Comparison of ENCODE assay signal across 8 mouse cellular contexts in the genomic region with DNA sequence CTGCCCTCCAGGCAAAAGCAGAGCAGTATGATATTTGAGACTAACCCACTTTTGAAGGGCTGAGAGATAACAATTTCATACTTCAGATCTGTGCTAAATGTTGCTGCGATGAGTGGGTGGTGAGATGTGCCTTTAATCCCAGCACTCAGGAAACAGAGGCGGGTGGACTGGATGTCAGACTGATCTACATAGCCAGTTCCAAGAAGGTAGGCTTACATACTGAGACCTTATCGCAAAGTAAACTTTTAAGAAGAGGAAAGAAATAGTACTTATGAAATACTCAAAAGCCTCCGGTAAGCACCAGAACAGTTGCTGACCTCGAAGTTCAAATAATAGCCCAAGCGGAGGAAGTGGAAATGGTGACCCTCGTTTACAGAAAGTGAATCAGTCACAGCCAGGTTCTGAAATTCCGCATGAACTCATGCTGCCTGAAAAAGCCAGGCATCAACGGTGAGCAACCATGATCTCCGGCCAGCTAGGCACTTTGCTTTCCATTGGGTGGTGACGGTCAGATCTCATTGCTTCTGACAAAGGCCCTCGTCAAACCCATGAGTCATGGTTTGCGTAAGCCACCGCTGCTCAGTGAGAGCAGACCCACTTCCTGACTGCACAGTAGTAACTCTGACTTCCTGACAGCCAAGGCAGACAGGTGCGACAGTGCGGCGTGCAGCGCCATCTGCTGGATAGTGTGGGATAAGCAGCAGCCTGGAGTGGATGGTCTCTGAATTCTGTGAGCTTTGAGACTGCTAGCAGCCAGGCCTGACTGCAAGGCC. TPM values are rescaled to one million over a fixed set of nuclear protein-coding genes. Genes with fewer than 3 reads are reported as not detected.
A peak's percentile ranks its signal among the peaks of the same experiment; 100 is the strongest.
DNase-seq lines count a peak whose midpoint lies in the region; ATAC-seq and TF ChIP-seq lines count a peak whose summit lies in the region.

No protein-coding gene starts in this region.

- H3K4me3 ChIP-seq in ES-Bruce4 (ENCODE audit: low read depth, low read length), result no peak overlapping the region
- no peak overlapping the region for H3K4me3 ChIP-seq in forebrain, embryonic 14.5 days (ENCODE audit: low read depth, low read length)
- H3K4me3 ChIP-seq in lung, adult 2 months (replicated peaks; ENCODE audit: extremely low read depth, low read depth, low read length), result peak overlapping the region; percentile 65

- H3K27ac ChIP-seq in ES-Bruce4 (ENCODE audit: insufficient read depth, low read length), result no peak overlapping the region
- H3K27ac ChIP-seq in forebrain, embryonic 14.5 days (ENCODE audit: low read depth, low read length), result no peak overlapping the region

- no peak for TF ChIP-seq POLR2A in ES-Bruce4 (IDR thresholded peaks at IDR 0.05; ENCODE audit: insufficient read depth, low read length)
- no peak for TF ChIP-seq POLR2A in lung, adult 2 months (IDR thresholded peaks at IDR 0.05; ENCODE audit: borderline replicate concordance, extremely low read depth, low read depth, low read length)

- no peaks in the 10 kb centered on the region for H3K27me3 ChIP-seq in ES-Bruce4 (ENCODE audit: control insufficient read depth, insufficient read depth, low read length, poor library complexity, severe bottlenecking)
- H3K27me3 ChIP-seq in forebrain, embryonic 14.5 days (replicated peaks; ENCODE audit: control insufficient read depth, insufficient read depth, low read length), result no peaks in the 10 kb centered on the region

- H3K9ac ChIP-seq in ES-Bruce4 (ENCODE audit: low read depth, poor library complexity, severe bottlenecking), result no peak overlapping the region
- H3K9ac ChIP-seq in forebrain, embryonic 14.5 days (ENCODE audit: low read length), result peak overlapping the region; percentile 45; the same call in 1 of the 2 replicates

- peak; percentile 84 for DNase-seq in forebrain, embryonic 14.5 days (ENCODE audit: low spot score)
- DNase-seq in heart, postnatal 25 days (ENCODE audit: low spot score), result peak; percentile 78
- DNase-seq in layer of hippocampus, adult 18-20 months (ENCODE audit: low spot score in 2 of 2), result peak; percentile 89 to 97
- peak; percentile 91 for DNase-seq in lung, adult 2 months
- peak; percentile 86 for DNase-seq in thymus, adult 18-20 months

- TF ChIP-seq EP300 in ES-Bruce4 (IDR thresholded peaks at IDR 0.05; ENCODE audit: insufficient read depth, low read depth, low read length), result peak; percentile 85

- H3K4me1 ChIP-seq in ES-Bruce4 (ENCODE audit: control insufficient read depth, insufficient read depth, low read length), result peaks cover 3% of the 10 kb centered on the region
- no peaks in the 10 kb centered on the region for H3K4me1 ChIP-seq in forebrain, embryonic 14.5 days (ENCODE audit: control insufficient read depth, insufficient read depth, low read length)
- peaks cover 4% of the 10 kb centered on the region; the same call in 1 of the 2 replicates for H3K4me1 ChIP-seq in lung, adult 2 months (ENCODE audit: control insufficient read depth, insufficient read depth, low read length)

- peak overlapping the region; percentile 48 for H3K4me2 ChIP-seq in forebrain, embryonic 14.5 days (ENCODE audit: low read length)

- no peaks in the 10 kb centered on the region for H3K36me3 ChIP-seq in ES-Bruce4 (ENCODE audit: control insufficient read depth, insufficient read depth, low read length, poor library complexity, severe bottlenecking)
- no peaks in the 10 kb centered on the region for H3K36me3 ChIP-seq in forebrain, embryonic 14.5 days (ENCODE audit: control insufficient read depth, insufficient read depth, low read length)

- H3K9me3 ChIP-seq in ES-Bruce4 (replicated peaks; ENCODE audit: control insufficient read depth, insufficient read depth, low read length, poor library complexity, severe bottlenecking), result no peaks in the 10 kb centered on the region
- H3K9me3 ChIP-seq in forebrain, embryonic 14.5 days (replicated peaks; ENCODE audit: control insufficient read depth, low read length), result no peaks in the 10 kb centered on the region

- intact Hi-C loops in heart, postnatal 25 days (cut with DNase I), result loop anchor here (1.0 to 10.0 kb wide), 5 partner anchors 80 to 935 kb away; a partner anchor contains a TSS

- peak; percentile 100 for TF ChIP-seq CTCF in ES-Bruce4 (IDR thresholded peaks at IDR 0.05; ENCODE audit: low read depth, low read length)
- TF ChIP-seq CTCF in lung, adult 2 months (IDR thresholded peaks at IDR 0.05; ENCODE audit: insufficient read depth, low read length), result peak; percentile 99

- WGBS in forebrain, embryonic 14.5 days, result 38% methylated on average over 18 of the region's 18 CpGs
- WGBS in lung, adult 2 months, result 10% methylated on average over 18 of the region's 18 CpGs

- ATAC-seq in cerebellum, adult (ENCODE audit: insufficient number of reproducible peaks, low FRiP score, low TSS enrichment), result peak; percentile 94
- ATAC-seq in forebrain, embryonic 14.5 days, result peak; percentile 98
- ATAC-seq in neutrophil, adult 5-6 weeks (ENCODE audit: extremely low read depth, insufficient number of reproducible peaks, low FRiP score, poor library complexity, severe bottlenecking), result peak; percentile 89

RNA-seq across cellular contexts. Expression of a gene that starts 42.1 kb away (rescaled TPM):
- polyA plus RNA-seq in ES-Bruce4 (2011; ENCODE audit: insufficient read depth, insufficient read length, low read depth, missing spikeins), result 9.1 and 11.9 TPM in 2 replicates
- polyA plus RNA-seq in forebrain, embryonic 14.5 days (2014; fragmentation: Nextera tagmentation; extraction: Ambion mirVana), result 37.3 and 37.7 TPM in 2 replicates
- total RNA-seq in heart, postnatal 25 days (2021), result 10 to 100 TPM; 46.9 to 49.4 TPM
- total RNA-seq in layer of hippocampus, adult 18-20 months (2021), result 10 to 100 TPM; 42.9 to 43.3 TPM
- polyA plus RNA-seq in lung, adult 2 months (2012; rRNA removed), result 23.3 and 65.9 TPM in 2 replicates
- total RNA-seq in neutrophil, adult 5-6 weeks (2017), result 96.4 and 107 TPM in 2 replicates
